ENCODE assay signal across 24 mouse cellular contexts in genomic region chr5:137715685-137716084, GRCm38 (mm10).
"Had no signal": no experiment of that assay in that cellular context is flagged by ENCODE, and none has a peak within 500 bp of the region (broad histone marks: within the 10 kb centered on the region; RNA-seq: fewer than 3 reads in every experiment).

No protein-coding gene starts in this region.

- H3K4me3 ChIP-seq: heart, adult 2 months; heart, embryonic 13.5 days; heart, embryonic 15.5 days; hindbrain, embryonic 13.5 days; hindbrain, embryonic 15.5 days; limb, embryonic 10.5 days; limb, embryonic 12.5 days; liver, embryonic 12.5 days had no signal

- H3K9me3 ChIP-seq: heart, embryonic 13.5 days; heart, embryonic 15.5 days; hindbrain, embryonic 13.5 days; hindbrain, embryonic 15.5 days; limb, embryonic 10.5 days; limb, embryonic 12.5 days; liver, embryonic 12.5 days had no signal

- ATAC-seq: forebrain, postnatal 0 days; hindbrain, postnatal 0 days; intestine, embryonic 16.5 days; liver, embryonic 12.5 days had no signal

- H3K27ac ChIP-seq: heart, adult 2 months; heart, embryonic 13.5 days; heart, embryonic 15.5 days; hindbrain, embryonic 13.5 days; hindbrain, embryonic 15.5 days; hindbrain, postnatal 0 days; limb, embryonic 10.5 days; limb, embryonic 12.5 days; liver, embryonic 12.5 days; liver, embryonic 14.5 days had no signal

- H3K36me3 ChIP-seq: heart, embryonic 13.5 days; heart, embryonic 15.5 days; hindbrain, embryonic 13.5 days; hindbrain, embryonic 15.5 days; limb, embryonic 10.5 days; limb, embryonic 12.5 days; liver, embryonic 12.5 days had no signal

- DNase-seq: forebrain, postnatal 0 days; gastrocnemius, postnatal 14 days; gastrocnemius, postnatal 36 days; heart, adult 11 months; heart, adult 2 months; heart, postnatal 14 days; heart, postnatal 36 days; kidney, adult 18-20 months; kidney, adult 8-10 months; kidney, postnatal 14 days; kidney, postnatal 36 days; layer of hippocampus, adult 9-11 months; layer of hippocampus, postnatal 36 days had no signal

- H3K9ac ChIP-seq: forebrain, postnatal 0 days; heart, embryonic 13.5 days; heart, embryonic 15.5 days; hindbrain, embryonic 13.5 days; hindbrain, embryonic 15.5 days; limb, embryonic 12.5 days; liver, embryonic 12.5 days; liver, embryonic 14.5 days had no signal

- H3K27me3 ChIP-seq: heart, embryonic 13.5 days; heart, embryonic 15.5 days; hindbrain, embryonic 13.5 days; hindbrain, embryonic 15.5 days had no signal

- H3K4me2 ChIP-seq: heart, embryonic 11.5 days; heart, embryonic 13.5 days; heart, embryonic 15.5 days; hindbrain, embryonic 13.5 days; hindbrain, embryonic 15.5 days; limb, embryonic 12.5 days; liver, embryonic 12.5 days had no signal
